Mouse (Mus musculus): Measurements from ENCODE around the gene Gm10318. TPM values are rescaled to one million over a fixed set of nuclear protein-coding genes. Genes with fewer than 3 reads are reported as not detected.

The Gm10318 gene
- polyA plus RNA-seq, 1 experiment, result not detected

- H3K27ac ChIP-seq (ENCODE audit: insufficient read depth, low read length), result no peak overlapping the region
- H3K4me3 ChIP-seq (ENCODE audit: low read depth, low read length), result no peak overlapping the region
- H3K9me3 ChIP-seq (replicated peaks; ENCODE audit: control insufficient read depth, insufficient read depth, low read length, poor library complexity, severe bottlenecking), result no peaks in the 10 kb centered on the region
- TF ChIP-seq CTCF (IDR thresholded peaks at IDR 0.05; ENCODE audit: low read depth, low read length), result peak; percentile 70
- TF ChIP-seq POLR2A (IDR thresholded peaks at IDR 0.05; ENCODE audit: insufficient read depth, low read length), result no peak
- no peak overlapping the region for H3K9ac ChIP-seq (ENCODE audit: low read depth, poor library complexity, severe bottlenecking)
- no peaks in the 10 kb centered on the region for H3K36me3 ChIP-seq (ENCODE audit: control insufficient read depth, insufficient read depth, low read length, poor library complexity, severe bottlenecking)
- no peaks in the 10 kb centered on the region for H3K27me3 ChIP-seq (ENCODE audit: control insufficient read depth, insufficient read depth, low read length, poor library complexity, severe bottlenecking)
- H3K4me1 ChIP-seq (ENCODE audit: control insufficient read depth, insufficient read depth, low read length), result no peaks in the 10 kb centered on the region
These were observed 26.3 kb downstream of the Gm10318 start for GRCm38 (mm10) chr10:77878985-77879384.

GRCm38 (mm10) chr10:77880305-77880704 lies 27.6 kb downstream of the Gm10318 start:
- no peaks in the 10 kb centered on the region for H3K27me3 ChIP-seq (ENCODE audit: control insufficient read depth, insufficient read depth, low read length, poor library complexity, severe bottlenecking)
- H3K4me1 ChIP-seq (ENCODE audit: control insufficient read depth, insufficient read depth, low read length), result no peaks in the 10 kb centered on the region
- H3K36me3 ChIP-seq (ENCODE audit: control insufficient read depth, insufficient read depth, low read length, poor library complexity, severe bottlenecking), result no peaks in the 10 kb centered on the region
- no peak overlapping the region for H3K9ac ChIP-seq (ENCODE audit: low read depth, poor library complexity, severe bottlenecking)
- H3K4me3 ChIP-seq (ENCODE audit: low read depth, low read length), result no peak overlapping the region
- H3K27ac ChIP-seq (ENCODE audit: insufficient read depth, low read length), result no peak overlapping the region
- no peaks in the 10 kb centered on the region for H3K9me3 ChIP-seq (replicated peaks; ENCODE audit: control insufficient read depth, insufficient read depth, low read length, poor library complexity, severe bottlenecking)
- TF ChIP-seq POLR2A (IDR thresholded peaks at IDR 0.05; ENCODE audit: insufficient read depth, low read length) (no peak), CTCF (IDR thresholded peaks at IDR 0.05; ENCODE audit: low read depth, low read length) (no peak), EP300 (IDR thresholded peaks at IDR 0.05; ENCODE audit: insufficient read depth, low read depth, low read length) (no peak)

GRCm38 (mm10) chr10:77882553-77882952 lies 29.9 kb downstream of the Gm10318 start:
- Histone ChIP-seq H3K4me3 (ENCODE audit: low read depth, low read length) (no peak overlapping the region), H3K4me1 (ENCODE audit: control insufficient read depth, insufficient read depth, low read length) (no peaks in the 10 kb centered on the region), H3K9ac (ENCODE audit: low read depth, poor library complexity, severe bottlenecking) (no peak overlapping the region), H3K9me3 (replicated peaks; ENCODE audit: control insufficient read depth, insufficient read depth, low read length, poor library complexity, severe bottlenecking) (no peaks in the 10 kb centered on the region), H3K27ac (ENCODE audit: insufficient read depth, low read length) (no peak overlapping the region), H3K36me3 (ENCODE audit: control insufficient read depth, insufficient read depth, low read length, poor library complexity, severe bottlenecking) (no peaks in the 10 kb centered on the region), H3K27me3 (ENCODE audit: control insufficient read depth, insufficient read depth, low read length, poor library complexity, severe bottlenecking) (no peaks in the 10 kb centered on the region)
- TF ChIP-seq EP300 (IDR thresholded peaks at IDR 0.05; ENCODE audit: insufficient read depth, low read depth, low read length) (no peak), CTCF (IDR thresholded peaks at IDR 0.05; ENCODE audit: low read depth, low read length) (peak; percentile 29)

GRCm38 (mm10) chr10:77886007-77886747 lies 33.5 kb downstream of the Gm10318 start:
- Histone ChIP-seq H3K9ac (ENCODE audit: low read depth, poor library complexity, severe bottlenecking) (no peak overlapping the region), H3K9me3 (replicated peaks; ENCODE audit: control insufficient read depth, insufficient read depth, low read length, poor library complexity, severe bottlenecking) (no peaks in the 10 kb centered on the region), H3K4me3 (ENCODE audit: low read depth, low read length) (no peak overlapping the region), H3K36me3 (ENCODE audit: control insufficient read depth, insufficient read depth, low read length, poor library complexity, severe bottlenecking) (no peaks in the 10 kb centered on the region), H3K4me1 (ENCODE audit: control insufficient read depth, insufficient read depth, low read length) (no peaks in the 10 kb centered on the region), H3K27me3 (ENCODE audit: control insufficient read depth, insufficient read depth, low read length, poor library complexity, severe bottlenecking) (no peaks in the 10 kb centered on the region), H3K27ac (ENCODE audit: insufficient read depth, low read length) (no peak overlapping the region)
- TF ChIP-seq CTCF (IDR thresholded peaks at IDR 0.05; ENCODE audit: low read depth, low read length) (no peak), EP300 (IDR thresholded peaks at IDR 0.05; ENCODE audit: insufficient read depth, low read depth, low read length) (no peak), POLR2A (IDR thresholded peaks at IDR 0.05; ENCODE audit: insufficient read depth, low read length) (no peak)

- no peak overlapping the region for H3K4me3 ChIP-seq (ENCODE audit: low read depth, low read length)
- H3K27me3 ChIP-seq (ENCODE audit: control insufficient read depth, insufficient read depth, low read length, poor library complexity, severe bottlenecking), result no peaks in the 10 kb centered on the region
- H3K27ac ChIP-seq (ENCODE audit: insufficient read depth, low read length), result no peak overlapping the region
- H3K4me1 ChIP-seq (ENCODE audit: control insufficient read depth, insufficient read depth, low read length), result no peaks in the 10 kb centered on the region
- TF ChIP-seq CTCF (IDR thresholded peaks at IDR 0.05; ENCODE audit: low read depth, low read length) (no peak), POLR2A (IDR thresholded peaks at IDR 0.05; ENCODE audit: insufficient read depth, low read length) (no peak), EP300 (IDR thresholded peaks at IDR 0.05; ENCODE audit: insufficient read depth, low read depth, low read length) (no peak)
- no peak overlapping the region for H3K9ac ChIP-seq (ENCODE audit: low read depth, poor library complexity, severe bottlenecking)
- no peaks in the 10 kb centered on the region for H3K9me3 ChIP-seq (replicated peaks; ENCODE audit: control insufficient read depth, insufficient read depth, low read length, poor library complexity, severe bottlenecking)
- H3K36me3 ChIP-seq (ENCODE audit: control insufficient read depth, insufficient read depth, low read length, poor library complexity, severe bottlenecking), result no peaks in the 10 kb centered on the region
These were observed 38.4 kb downstream of the Gm10318 start for GRCm38 (mm10) chr10:77890987-77891565.

GRCm38 (mm10) chr10:77895562-77895961 lies 42.9 kb downstream of the Gm10318 start:
- Histone ChIP-seq H3K4me3 (ENCODE audit: low read depth, low read length) (no peak overlapping the region), H3K9ac (ENCODE audit: low read depth, poor library complexity, severe bottlenecking) (no peak overlapping the region), H3K4me1 (ENCODE audit: control insufficient read depth, insufficient read depth, low read length) (no peaks in the 10 kb centered on the region), H3K27ac (ENCODE audit: insufficient read depth, low read length) (no peak overlapping the region), H3K36me3 (ENCODE audit: control insufficient read depth, insufficient read depth, low read length, poor library complexity, severe bottlenecking) (no peaks in the 10 kb centered on the region), H3K27me3 (ENCODE audit: control insufficient read depth, insufficient read depth, low read length, poor library complexity, severe bottlenecking) (no peaks in the 10 kb centered on the region), H3K9me3 (replicated peaks; ENCODE audit: control insufficient read depth, insufficient read depth, low read length, poor library complexity, severe bottlenecking) (no peaks in the 10 kb centered on the region)
- TF ChIP-seq POLR2A (IDR thresholded peaks at IDR 0.05; ENCODE audit: insufficient read depth, low read length), result no peak
- TF ChIP-seq EP300 (IDR thresholded peaks at IDR 0.05; ENCODE audit: insufficient read depth, low read depth, low read length), result no peak

Data from ES-Bruce4 (cell line).